Mouse (Mus musculus) CH12.LX (cell line): Measurements from ENCODE around the gene Pkp1.

Experiments
- CHD1 ChIP-seq: IDR thresholded peaks from 2 replicates; pipeline ENCODE4 v1.6.1; 2012; ENCODE audit warnings: low read depth, low read length, improper control_type of control experiment, inconsistent platforms
- CHD2 ChIP-seq: IDR thresholded peaks from 2 replicates; pipeline ENCODE4 v1.6.1; 2011; ENCODE audit warnings: low read length, improper control_type of control experiment
- CTCF ChIP-seq, 2 experiments: IDR thresholded peaks in 1 of 2; conservative IDR thresholded peaks in 1 of 2; 2 replicates each; pipeline ENCODE4 v1.5.1; 2011 to 2012; ENCODE audit warnings: low read depth in 2 of 2, low read length in 2 of 2, improper control_type of control experiment in 1 of 2, inconsistent platforms in 1 of 2, mild to moderate bottlenecking in 1 of 2, moderate library complexity in 1 of 2
- ELF1 ChIP-seq: IDR thresholded peaks from 2 replicates; pipeline ENCODE4 v1.6.1; 2014; ENCODE audit warnings: low read depth, mild to moderate bottlenecking, inconsistent platforms, low read length, improper control_type of control experiment
- ETS1 ChIP-seq: conservative IDR thresholded peaks from 2 replicates; pipeline ENCODE4 v1.6.1; 2012; ENCODE audit warnings: low read depth, mild to moderate bottlenecking, inconsistent platforms, low read length, improper control_type of control experiment, moderate library complexity
- HCFC1 ChIP-seq: IDR thresholded peaks from 2 replicates; pipeline ENCODE4 v1.6.1; 2012; ENCODE audit warnings: low read depth, mild to moderate bottlenecking, inconsistent platforms, low read length, improper control_type of control experiment
- MAX ChIP-seq: IDR thresholded peaks from 2 replicates; pipeline ENCODE4 v1.6.1; 2011; ENCODE audit warnings: low read length, improper control_type of control experiment
- MYC ChIP-seq: IDR thresholded peaks from 2 replicates; pipeline ENCODE4 v1.6.1; 2011; ENCODE audit warnings: low read depth, mild to moderate bottlenecking, improper control_type of control experiment, low read length
- NRF1 ChIP-seq: IDR thresholded peaks from 2 replicates; pipeline ENCODE4 v1.6.1; 2014; ENCODE audit warnings: low read depth, mild to moderate bottlenecking, inconsistent platforms, low read length, improper control_type of control experiment, moderate library complexity
- POLR2A ChIP-seq: IDR thresholded peaks from 2 replicates; pipeline ENCODE4 v1.6.1; 2011; ENCODE audit warnings: low read depth, mild to moderate bottlenecking, improper control_type of control experiment, low read length
- SMC3 ChIP-seq: IDR thresholded peaks from 2 replicates; pipeline ENCODE4 v1.6.1; 2011; ENCODE audit warnings: low read depth, low read length, improper control_type of control experiment
- TBP ChIP-seq: conservative IDR thresholded peaks from 2 replicates; pipeline ENCODE4 v1.6.1; 2011; ENCODE audit warnings: low read depth, low read length, improper control_type of control experiment
- USF1 ChIP-seq: IDR thresholded peaks from 2 replicates; pipeline ENCODE4 v1.6.1; 2014; ENCODE audit warnings: low read depth, mild to moderate bottlenecking, inconsistent platforms, low read length, improper control_type of control experiment
- ZC3H11A ChIP-seq: IDR thresholded peaks from 2 replicates; pipeline ENCODE4 v1.6.1; 2012; ENCODE audit warnings: low read depth, mild to moderate bottlenecking, inconsistent platforms, low read length, improper control_type of control experiment

- TF ChIP-seq CHD2 (peak; percentile 68; the same call in 1 of the 2 replicates), HCFC1 (no peak), ETS1 (peak; percentile 91), SMC3 (no peak), CTCF (conservative IDR thresholded peaks at IDR 0.05 in 1 of 2, IDR thresholded peaks at IDR 0.05 in 1 of 2; ENCODE audit: low read depth in 2 of 2, low read length in 2 of 2) (no peak), CHD1 (no peak), TBP (no peak), MAX (peak; percentile 86), ELF1 (no peak), MYC (peak; percentile 83), POLR2A (no peak), USF1 (no peak), ZC3H11A (no peak), NRF1 (no peak)
Observed at GRCm38 (mm10) chr1:135929876-135930275, 10.9 kb upstream of the Pkp1 start.
